ENCODE assay signal across 9 mouse cellular contexts in genomic region chr5:112859379-112860035, GRCm38 (mm10). TPM values are rescaled to one million over a fixed set of nuclear protein-coding genes. Genes with fewer than 3 reads are reported as not detected.
DNase-seq lines count a peak whose midpoint lies in the region; ATAC-seq and TF ChIP-seq lines count a peak whose summit lies in the region.
"Had no signal": no experiment of that assay in that cellular context is flagged by ENCODE, and none has a peak within 500 bp of the region (broad histone marks: within the 10 kb centered on the region; RNA-seq: fewer than 3 reads in every experiment).

No protein-coding gene starts in this region.

- H3K4me3 ChIP-seq in forebrain, embryonic 12.5 days (replicated peaks), result no peak overlapping the region
- no peak overlapping the region for H3K4me3 ChIP-seq in forebrain, embryonic 11.5 days (ENCODE audit: low read depth, low read length)
- H3K4me3 ChIP-seq in hindbrain, embryonic 16.5 days (ENCODE audit: low read length), result no peak overlapping the region
- H3K4me3 ChIP-seq in lung, postnatal 0 days (ENCODE audit: low read depth, low read length), result no peak overlapping the region
- no peak overlapping the region for H3K4me3 ChIP-seq in heart, embryonic 11.5 days (ENCODE audit: low read depth, low read length)
- H3K4me3 ChIP-seq: embryonic facial prominence, embryonic 13.5 days had no signal

- TF ChIP-seq EP300 in lung, postnatal 0 days (IDR thresholded peaks at IDR 0.05), result no peak

- peak; percentile 30; the same call in 1 of the 2 replicates for ATAC-seq in forebrain, embryonic 12.5 days (ENCODE audit: low FRiP score)
- no peak for ATAC-seq in forebrain, embryonic 11.5 days (replicated peaks; ENCODE audit: low FRiP score)
- peak; percentile 70 for ATAC-seq in hindbrain, embryonic 16.5 days
- peak; percentile 14; the same call in 1 of the 2 replicates for ATAC-seq in lung, postnatal 0 days
- no peak for ATAC-seq in activated CD4-positive, CD25-positive, alpha-beta regulatory T cell, adult 4 months
- ATAC-seq in heart, embryonic 11.5 days (replicated peaks; ENCODE audit: insufficient number of reproducible peaks, low FRiP score, low TSS enrichment), result no peak
- no peak for ATAC-seq in megakaryocyte progenitor cell, adult 5-6 weeks (replicated peaks; ENCODE audit: poor library complexity)

- WGBS in forebrain, embryonic 12.5 days, result 60% methylated on average over 12 of the region's 12 CpGs
- 64% methylated on average over 12 of the region's 12 CpGs for WGBS in forebrain, embryonic 11.5 days
- 15% methylated on average over 12 of the region's 12 CpGs for WGBS in hindbrain, embryonic 16.5 days
- WGBS in lung, postnatal 0 days, result 29% methylated on average over 12 of the region's 12 CpGs
- 69% methylated on average over 12 of the region's 12 CpGs for WGBS in heart, embryonic 11.5 days (ENCODE audit: insufficient replicate concordance)

- H3K27ac ChIP-seq in forebrain, embryonic 12.5 days, result peak overlapping the region; percentile 46
- no peak overlapping the region for H3K27ac ChIP-seq in forebrain, embryonic 11.5 days (ENCODE audit: low read depth, low read length)
- H3K27ac ChIP-seq in hindbrain, embryonic 16.5 days (ENCODE audit: low read depth, low read length), result peak overlapping the region; percentile 37
- H3K27ac ChIP-seq in lung, postnatal 0 days (ENCODE audit: low read length), result no peak overlapping the region
- no peak overlapping the region for H3K27ac ChIP-seq in heart, embryonic 11.5 days (ENCODE audit: low read depth, low read length)
- H3K27ac ChIP-seq: embryonic facial prominence, embryonic 13.5 days had no signal

- H3K9ac ChIP-seq in forebrain, embryonic 12.5 days, result no peak overlapping the region
- H3K9ac ChIP-seq in forebrain, embryonic 11.5 days (ENCODE audit: low read length), result no peak overlapping the region
- no peak overlapping the region for H3K9ac ChIP-seq in hindbrain, embryonic 16.5 days (ENCODE audit: low read depth, low read length)
- no peak overlapping the region for H3K9ac ChIP-seq in lung, postnatal 0 days (replicated peaks; ENCODE audit: low read depth)
- no peak overlapping the region for H3K9ac ChIP-seq in heart, embryonic 11.5 days (ENCODE audit: low read depth, low read length)
- H3K9ac ChIP-seq: embryonic facial prominence, embryonic 13.5 days had no signal

- no peak for DNase-seq in forebrain, embryonic 11.5 days (ENCODE audit: low spot score)
- DNase-seq in R1 (ENCODE audit: low read depth, low spot score), result peak; percentile 21
- DNase-seq in lung, postnatal 0 days (ENCODE audit: low spot score), result no peak

- no peaks in the 10 kb centered on the region for H3K9me3 ChIP-seq in forebrain, embryonic 12.5 days
- H3K9me3 ChIP-seq in forebrain, embryonic 11.5 days (ENCODE audit: control insufficient read depth, low read length), result no peaks in the 10 kb centered on the region
- H3K9me3 ChIP-seq in hindbrain, embryonic 16.5 days (ENCODE audit: control insufficient read depth, low read length), result no peaks in the 10 kb centered on the region
- no peaks in the 10 kb centered on the region for H3K9me3 ChIP-seq in lung, postnatal 0 days (ENCODE audit: low read length)
- no peaks in the 10 kb centered on the region for H3K9me3 ChIP-seq in heart, embryonic 11.5 days (replicated peaks; ENCODE audit: control insufficient read depth, low read length)
- H3K9me3 ChIP-seq: embryonic facial prominence, embryonic 13.5 days had no signal

- no peak for TF ChIP-seq CTCF in lung, postnatal 0 days (IDR thresholded peaks at IDR 0.05)

- no peaks in the 10 kb centered on the region for H3K27me3 ChIP-seq in forebrain, embryonic 12.5 days
- no peaks in the 10 kb centered on the region for H3K27me3 ChIP-seq in forebrain, embryonic 11.5 days (ENCODE audit: control insufficient read depth, insufficient read depth, low read length)
- no peaks in the 10 kb centered on the region for H3K27me3 ChIP-seq in hindbrain, embryonic 16.5 days (replicated peaks; ENCODE audit: control insufficient read depth, insufficient read depth, low read length)
- H3K27me3 ChIP-seq in lung, postnatal 0 days (replicated peaks; ENCODE audit: insufficient read depth, low read length), result no peaks in the 10 kb centered on the region
- H3K27me3 ChIP-seq in heart, embryonic 11.5 days (ENCODE audit: control insufficient read depth, insufficient read depth, low read length), result no peaks in the 10 kb centered on the region

- peaks cover 12% of the 10 kb centered on the region for H3K4me1 ChIP-seq in forebrain, embryonic 12.5 days
- H3K4me1 ChIP-seq in forebrain, embryonic 11.5 days (replicated peaks; ENCODE audit: control insufficient read depth, insufficient read depth, low read length), result no peaks in the 10 kb centered on the region
- peaks cover 5% of the 10 kb centered on the region; the same call in 1 of the 2 replicates for H3K4me1 ChIP-seq in hindbrain, embryonic 16.5 days (ENCODE audit: control insufficient read depth, insufficient read depth, low read depth, low read length)
- H3K4me1 ChIP-seq in lung, postnatal 0 days (ENCODE audit: insufficient read depth, low read depth, low read length), result no peaks in the 10 kb centered on the region
- no peaks in the 10 kb centered on the region for H3K4me1 ChIP-seq in heart, embryonic 11.5 days (ENCODE audit: control insufficient read depth, insufficient read depth, low read length)

- H3K36me3 ChIP-seq in forebrain, embryonic 12.5 days (replicated peaks), result no peaks in the 10 kb centered on the region
- H3K36me3 ChIP-seq in forebrain, embryonic 11.5 days (ENCODE audit: control insufficient read depth, insufficient read depth, low read length), result no peaks in the 10 kb centered on the region
- H3K36me3 ChIP-seq in hindbrain, embryonic 16.5 days (ENCODE audit: control insufficient read depth, insufficient read depth, low read length), result no peaks in the 10 kb centered on the region
- no peaks in the 10 kb centered on the region for H3K36me3 ChIP-seq in lung, postnatal 0 days (ENCODE audit: insufficient read depth, low read length)
- H3K36me3 ChIP-seq in heart, embryonic 11.5 days (ENCODE audit: control insufficient read depth, insufficient read depth, low read length), result peaks cover 3% of the 10 kb centered on the region; the same call in 1 of the 2 replicates
- H3K36me3 ChIP-seq: embryonic facial prominence, embryonic 13.5 days had no signal

- no peak overlapping the region for H3K4me2 ChIP-seq in forebrain, embryonic 12.5 days
- no peak overlapping the region for H3K4me2 ChIP-seq in forebrain, embryonic 11.5 days (ENCODE audit: low read depth, low read length, severe bottlenecking)
- no peak overlapping the region for H3K4me2 ChIP-seq in hindbrain, embryonic 16.5 days (ENCODE audit: low read length)
- no peak overlapping the region for H3K4me2 ChIP-seq in lung, postnatal 0 days (replicated peaks; ENCODE audit: low read depth, low read length)
- no peak overlapping the region for H3K4me2 ChIP-seq in heart, embryonic 11.5 days
- H3K4me2 ChIP-seq: embryonic facial prominence, embryonic 13.5 days had no signal

RNA-seq across cellular contexts. Expression of gene Myo18b, which starts 36.7 kb away (rescaled TPM):
- 0.65 and 0.83 TPM in 2 replicates for polyA plus RNA-seq in forebrain, embryonic 12.5 days (2016; fragmentation: Nextera tagmentation; extraction: Ambion mirVana)
- 0.28 and 0.36 TPM in 2 replicates for polyA plus RNA-seq in forebrain, embryonic 11.5 days (2014; fragmentation: Nextera tagmentation; extraction: Ambion mirVana)
- polyA plus RNA-seq in hindbrain, embryonic 16.5 days (2015; fragmentation: Nextera tagmentation; extraction: Ambion mirVana), result 1.2 TPM in 2 replicates
- polyA plus RNA-seq in lung, postnatal 0 days (2015; fragmentation: Nextera tagmentation; extraction: Ambion mirVana), result 0.13 and 0.17 TPM in 2 replicates
- not detected for polyA plus RNA-seq in activated CD4-positive, CD25-positive, alpha-beta regulatory T cell, adult 4 months (2017; shearing (Covaris generic))
- 22.2 and 26.3 TPM in 2 replicates for polyA plus RNA-seq in heart, embryonic 11.5 days (2014; fragmentation: Nextera tagmentation; extraction: Ambion mirVana)
- 0.84 and 1.5 TPM in 2 replicates for total RNA-seq in megakaryocyte progenitor cell, adult 5-6 weeks (2015)
- 2.2 and 3.1 TPM in 2 replicates for total RNA-seq in megakaryocyte progenitor cell, adult 5-6 weeks (2017)

Comparison
In these comparisons a context has a peak if more than half of its experiments do, and no peak if none do; other contexts are left out.
1. ATAC-seq: peak in forebrain, embryonic 12.5 days (single experiment), hindbrain, embryonic 16.5 days (single experiment) and lung, postnatal 0 days (single experiment); none in forebrain, embryonic 11.5 days (single experiment), activated CD4-positive, CD25-positive, alpha-beta regulatory T cell, adult 4 months (single experiment), heart, embryonic 11.5 days (single experiment) and megakaryocyte progenitor cell, adult 5-6 weeks (single experiment).
2. H3K27ac ChIP-seq: peak in forebrain, embryonic 12.5 days (single experiment) and hindbrain, embryonic 16.5 days (single experiment); none in forebrain, embryonic 11.5 days (single experiment), lung, postnatal 0 days (single experiment) and heart, embryonic 11.5 days (single experiment).
3. RNA of gene Myo18b, which starts 36.7 kb away (polyA plus RNA-seq): 22.2 to 26.3 TPM in heart, embryonic 11.5 days; 1.2 TPM in hindbrain, embryonic 16.5 days, 0.65 to 0.83 TPM in forebrain, embryonic 12.5 days, 0.28 to 0.36 TPM in forebrain, embryonic 11.5 days, 0.13 to 0.17 TPM in lung, postnatal 0 days and not detected in activated CD4-positive, CD25-positive, alpha-beta regulatory T cell, adult 4 months; every median in the first group is over 10 times any median in the second.